Mouse (Mus musculus) bone marrow, adult 2 months (tissue): ENCODE measurements around the gene Slc6a5.

Experiments used
- CTCF ChIP-seq: fragments of 200-500 bp; IDR thresholded peaks from 2 replicates; pipeline ENCODE4 v1.5.1; 2011; ENCODE audit warnings: low read length, control low read depth; ENCODE audit not compliant: control insufficient read depth, insufficient read depth
- POLR2A ChIP-seq: fragments of 200-500 bp; IDR thresholded peaks from 2 replicates; pipeline ENCODE4 v1.6.1; 2011; ENCODE audit warnings: low read depth, mild to moderate bottlenecking, control low read depth, low read length, borderline replicate concordance; ENCODE audit not compliant: control insufficient read depth

DNA sequence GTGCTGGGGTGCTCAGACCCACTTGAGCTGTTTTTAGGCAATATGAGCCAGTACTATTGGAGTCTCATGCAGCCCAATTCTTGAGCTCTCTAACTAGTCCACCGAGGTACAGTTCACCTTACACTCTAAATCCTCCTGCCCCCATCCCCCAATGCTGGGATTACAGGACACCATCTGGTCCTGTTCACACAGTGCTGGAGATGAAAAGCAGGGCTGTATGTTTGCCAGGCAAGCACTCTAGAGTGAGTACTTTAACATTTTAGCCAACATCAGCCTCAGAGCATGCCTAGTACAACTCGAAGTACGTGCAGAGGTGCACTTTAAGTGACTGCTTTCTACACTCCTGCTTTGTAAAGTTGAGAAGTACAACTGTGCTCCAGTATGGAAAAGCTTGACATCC is 18.6 kb downstream of the Slc6a5 start:
- TF ChIP-seq CTCF (no peak), POLR2A (no peak)
